Mouse (Mus musculus) cerebellum, adult 8-10 months (tissue): ENCODE results near the gene Fam136a.
A peak's percentile ranks its signal among the peaks of the same experiment; 100 is the strongest.
"Not testable (repeated sequence)": the region's sequence is repeated elsewhere in the genome, so short reads cannot be mapped to it uniquely, and the experiment has no call there.

Experiments used
- DNase-seq: peaks from one replicate; pipeline ENCODE4 v3.0.0; 2022

The Fam136a gene

GRCm38 (mm10) chr6:86365371-86366124 lies at the start of gene Fam136a:
Gene Fam136a (plus strand): TSS chr6:86365646.
- DNase-seq: peak; percentile 95

DNA sequence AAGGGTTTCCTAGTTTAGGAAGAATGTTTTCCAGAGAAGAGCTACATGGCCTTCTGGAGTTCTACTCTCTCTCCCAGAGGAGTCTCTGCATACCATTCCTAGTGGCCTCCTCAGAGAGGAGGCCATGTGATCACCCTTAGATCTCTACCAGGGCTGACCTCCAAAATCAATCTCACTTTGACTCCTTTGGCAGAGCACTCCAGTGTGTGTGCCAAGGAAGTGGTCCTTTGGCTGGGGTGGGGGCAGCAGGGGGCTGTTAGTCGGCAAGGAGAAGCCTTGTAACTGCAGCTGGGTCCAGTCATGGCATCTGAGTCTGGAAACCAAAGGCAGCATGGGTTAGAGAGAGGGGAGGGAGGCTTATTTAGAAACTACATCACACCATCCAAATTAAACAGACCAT lies 48.4 kb upstream of the Fam136a start:
- DNase-seq: no peak

DNA sequence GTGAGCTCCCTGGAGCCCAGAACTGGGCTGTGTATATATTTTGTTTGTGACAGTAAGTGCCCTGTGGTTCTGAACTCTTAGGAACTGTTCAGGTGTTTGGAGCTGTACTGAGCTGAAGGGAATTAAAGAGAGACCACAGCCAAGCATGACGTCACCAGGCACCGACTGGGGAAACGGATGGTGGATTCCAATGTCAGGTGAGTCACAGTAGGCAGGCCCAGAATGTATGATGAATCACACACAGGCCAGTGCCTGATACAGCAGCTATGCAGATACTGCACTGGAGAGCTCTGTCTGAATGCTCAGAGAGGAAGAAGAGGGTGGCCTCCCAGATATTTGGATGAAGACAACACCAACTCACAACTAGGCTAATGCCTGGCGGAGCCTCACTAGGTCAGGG lies 46.6 kb upstream of the Fam136a start:
- DNase-seq: peak; percentile 13

- no peak for DNase-seq
Measured at GRCm38 (mm10) chr6:86322031-86322563, 43.3 kb upstream of the Fam136a start.

- DNase-seq: no peak
Measured at GRCm38 (mm10) chr6:86322991-86323390, 42.5 kb upstream of the Fam136a start.

- DNase-seq: no peak
Measured at GRCm38 (mm10) chr6:86324400-86324799, 41.0 kb upstream of the Fam136a start.

DNA sequence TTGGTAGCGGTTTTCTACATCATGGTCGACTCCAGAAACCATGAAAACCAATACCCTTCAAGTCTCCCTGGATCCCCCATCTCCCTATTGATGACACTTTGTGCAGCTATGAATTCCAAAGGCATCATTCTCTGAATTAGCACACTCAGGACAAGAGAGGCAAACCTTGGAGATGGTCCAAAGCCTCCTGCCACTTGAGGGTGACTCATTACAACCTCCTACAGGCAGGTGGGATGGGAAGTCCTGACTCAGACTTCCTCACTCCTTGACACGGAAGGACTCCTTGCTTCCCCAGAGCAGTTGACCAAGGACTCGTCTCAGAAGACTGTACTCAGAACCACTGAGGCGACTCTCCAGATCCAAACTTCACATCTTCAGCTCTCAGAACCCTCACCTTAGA lies 39.8 kb upstream of the Fam136a start:
- peak; percentile 14 for DNase-seq

DNA sequence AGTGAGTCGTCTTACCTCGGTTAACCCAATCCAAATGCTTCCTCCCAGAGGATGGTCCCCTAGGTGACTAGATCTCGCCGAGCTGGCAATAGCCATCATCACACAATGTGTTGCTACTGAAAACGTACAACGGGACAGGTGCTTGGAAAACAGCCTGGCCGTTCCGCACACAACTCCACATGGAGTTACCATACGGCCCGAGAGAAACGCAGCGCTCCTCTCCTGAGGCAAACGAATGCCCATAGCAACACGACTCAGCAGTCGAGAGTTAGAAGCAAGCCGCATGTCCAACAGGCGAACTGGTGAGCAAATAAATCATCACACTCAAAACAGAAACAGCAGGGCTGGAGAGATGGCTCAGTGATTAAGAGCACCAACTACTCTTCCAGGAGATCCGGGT lies 38.6 kb upstream of the Fam136a start:
- no peak for DNase-seq

DNA sequence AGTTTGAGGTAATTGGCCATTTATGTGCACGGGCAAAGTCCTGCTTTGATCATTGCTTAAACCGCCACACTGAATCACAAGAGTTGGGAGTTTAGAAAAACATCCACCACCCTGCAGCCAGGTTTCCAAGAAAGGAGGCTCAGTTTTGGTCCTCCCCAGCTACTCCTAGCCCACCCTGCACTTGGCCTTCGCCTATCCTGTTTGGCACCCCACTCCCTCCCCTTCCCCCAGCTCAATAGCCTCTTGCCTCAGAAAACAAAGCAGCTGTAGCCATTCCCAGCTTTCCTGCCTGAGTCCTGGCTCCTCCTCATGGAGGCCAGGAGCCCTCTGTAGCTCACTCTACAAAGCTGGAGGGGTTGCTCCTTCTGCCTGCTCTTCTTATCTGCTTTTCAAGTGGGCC lies 37.1 kb upstream of the Fam136a start:
- DNase-seq: no peak

- DNase-seq: no peak
Measured at GRCm38 (mm10) chr6:86329943-86330342, 35.5 kb upstream of the Fam136a start.

- DNase-seq: no peak
Measured at GRCm38 (mm10) chr6:86335121-86335849, 30.2 kb upstream of the Fam136a start.

GRCm38 (mm10) chr6:86335860-86336259 lies 29.6 kb upstream of the Fam136a start:
- DNase-seq: no peak

GRCm38 (mm10) chr6:86336340-86336739 lies 29.1 kb upstream of the Fam136a start:
- not testable (repeated sequence) for DNase-seq

DNA sequence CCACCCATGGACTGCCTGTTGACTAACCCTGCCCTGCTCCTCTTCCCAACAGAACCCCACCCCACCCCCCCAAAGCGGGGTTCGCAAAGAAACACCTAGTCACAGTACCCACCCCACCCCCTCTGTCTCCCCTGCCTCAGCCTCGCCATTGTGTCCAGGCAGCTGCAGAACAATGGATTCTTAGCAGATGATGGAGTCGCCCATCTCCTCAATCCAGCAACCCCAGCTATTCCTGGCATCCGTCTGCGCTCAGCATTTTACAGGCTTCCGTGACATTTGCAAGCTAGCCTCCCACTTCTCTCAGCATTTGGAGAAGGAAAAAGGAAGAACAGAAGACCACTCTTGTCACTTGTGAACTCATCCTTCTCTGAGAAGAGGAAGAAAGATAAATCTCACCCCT lies 21.8 kb upstream of the Fam136a start:
- DNase-seq: no peak

DNA sequence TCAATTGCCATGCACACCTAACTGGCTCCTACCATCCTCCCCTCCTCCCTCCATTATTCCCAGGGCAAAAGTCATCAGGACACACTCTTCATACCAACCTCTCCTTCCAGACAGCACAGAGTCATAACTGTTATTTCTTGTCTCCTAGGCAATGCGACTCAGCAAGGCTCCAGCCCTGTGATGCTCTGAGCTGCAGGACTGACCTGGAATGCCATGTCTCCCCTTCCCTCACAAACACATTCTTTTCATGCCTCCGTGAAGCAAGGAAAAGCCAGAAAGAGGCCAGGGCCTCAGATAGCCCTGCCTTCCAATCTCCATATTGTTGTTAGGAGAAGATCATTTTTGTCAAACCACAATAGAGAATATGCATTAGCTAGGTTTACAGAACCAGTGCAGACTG lies 19.4 kb upstream of the Fam136a start:
- no peak for DNase-seq

- DNase-seq: no peak
Measured at GRCm38 (mm10) chr6:86349257-86349656, 16.2 kb upstream of the Fam136a start.

DNA sequence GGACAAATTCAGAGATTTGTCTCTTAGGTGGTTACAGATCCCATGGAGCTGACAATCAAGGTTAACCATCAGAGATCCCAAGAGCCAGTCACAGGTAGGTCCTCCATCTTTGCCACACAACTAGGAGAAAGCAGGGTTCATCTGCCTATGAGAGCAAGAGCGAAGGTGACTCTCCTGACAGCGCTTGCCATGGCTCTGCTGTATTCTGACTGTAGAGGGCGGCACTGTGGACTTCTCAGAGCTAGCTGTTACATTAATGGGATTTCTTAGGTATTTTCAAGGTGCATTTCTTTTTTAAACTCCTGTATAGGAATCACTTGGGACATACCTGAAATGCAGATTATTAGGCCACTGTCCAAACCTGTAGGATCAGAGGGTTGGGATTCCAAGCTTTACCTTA lies 10.5 kb upstream of the Fam136a start:
- no peak for DNase-seq

- DNase-seq: no peak
Measured at GRCm38 (mm10) chr6:86356956-86357355, 8.5 kb upstream of the Fam136a start.

- DNase-seq: no peak
Measured at GRCm38 (mm10) chr6:86360691-86361090, 4.8 kb upstream of the Fam136a start.

DNA sequence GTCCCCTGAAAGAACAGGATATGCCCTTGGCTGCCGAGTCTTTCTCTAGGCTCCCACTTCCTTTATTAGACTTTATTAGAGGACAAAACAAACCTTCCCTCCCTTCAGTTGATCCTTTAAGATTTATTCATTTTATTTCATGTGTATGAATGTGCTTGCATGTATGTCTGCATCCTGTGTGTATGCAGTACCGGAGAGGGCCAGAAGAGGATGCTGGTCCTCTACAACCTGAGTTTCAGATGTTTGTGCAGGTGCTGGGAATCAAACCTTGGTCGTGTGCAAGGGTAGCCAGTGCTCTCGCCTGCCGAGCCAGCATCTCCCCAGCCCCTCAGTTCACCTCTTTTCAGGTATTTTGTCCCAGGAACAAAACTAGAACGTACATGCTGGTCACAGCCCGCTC lies 4.1 kb upstream of the Fam136a start:
- DNase-seq: no peak

DNA sequence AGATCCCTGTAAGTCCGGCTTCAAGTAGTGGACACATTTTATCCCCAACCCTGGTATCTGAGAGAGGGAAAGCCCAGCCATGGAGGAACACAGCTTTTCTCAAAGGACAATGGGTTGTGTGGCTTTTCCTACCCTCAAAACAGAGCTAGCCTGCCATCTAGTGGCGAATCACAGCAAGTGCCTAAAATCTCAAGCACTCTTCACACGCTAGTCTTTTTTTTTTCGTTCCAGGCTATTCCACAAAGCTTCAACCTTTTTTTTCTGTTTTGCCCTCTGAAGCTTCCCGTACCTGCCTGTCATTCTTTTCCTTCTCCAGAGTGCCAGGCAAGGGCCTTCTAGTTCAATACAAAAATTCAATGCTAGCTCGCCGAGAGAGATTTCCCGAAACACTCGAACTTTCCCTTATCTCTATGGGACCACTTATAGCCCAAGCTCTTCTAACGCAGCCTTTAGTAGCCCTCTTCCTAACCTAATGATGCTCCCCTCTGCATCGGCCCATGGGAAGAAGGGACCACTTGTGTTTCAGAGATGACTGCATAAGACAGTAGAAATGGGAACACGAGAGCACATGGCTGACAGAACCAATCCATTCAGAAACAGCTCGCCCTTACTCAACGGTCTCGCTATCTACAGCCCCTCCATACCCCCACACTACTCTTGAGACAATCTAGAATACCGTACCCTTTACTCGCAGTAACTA lies 854 bp upstream of the Fam136a start:
- DNase-seq: peak; percentile 79

DNA sequence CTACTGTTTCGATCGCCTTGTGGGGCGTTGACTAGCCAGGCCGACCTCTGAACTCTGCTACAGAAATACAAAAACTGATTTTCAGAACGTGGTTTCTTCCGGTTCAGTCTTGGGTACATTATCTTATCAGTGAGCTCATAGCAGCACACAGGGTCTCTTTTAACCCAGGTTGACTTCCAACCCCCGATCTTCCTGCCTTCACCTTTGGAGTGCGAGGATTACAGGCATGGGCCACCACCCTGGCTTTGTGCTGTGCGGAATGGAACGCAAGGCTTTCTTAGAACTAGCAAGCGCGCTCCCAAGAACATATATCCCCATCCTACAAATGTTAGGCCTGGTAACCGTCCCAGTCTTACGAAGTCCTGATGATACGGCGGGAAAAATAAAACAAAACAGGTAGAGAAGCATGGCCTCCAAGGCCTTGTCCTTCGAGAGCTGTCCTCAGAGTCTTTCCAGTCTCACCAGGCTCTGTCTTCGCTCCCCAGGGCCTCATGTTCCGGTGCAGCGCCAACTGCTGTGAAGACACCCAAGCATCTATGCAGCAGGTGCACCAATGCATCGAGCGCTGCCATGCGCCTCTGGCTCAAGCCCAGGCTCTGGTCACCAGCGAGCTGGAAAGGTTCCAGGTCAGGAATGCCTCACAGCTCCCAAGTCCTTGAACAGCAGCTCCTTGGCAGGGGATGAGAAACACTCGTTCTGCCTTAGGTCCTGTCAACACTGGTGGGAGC lies 843 bp downstream of the Fam136a start:
- peak; percentile 64 for DNase-seq

DNA sequence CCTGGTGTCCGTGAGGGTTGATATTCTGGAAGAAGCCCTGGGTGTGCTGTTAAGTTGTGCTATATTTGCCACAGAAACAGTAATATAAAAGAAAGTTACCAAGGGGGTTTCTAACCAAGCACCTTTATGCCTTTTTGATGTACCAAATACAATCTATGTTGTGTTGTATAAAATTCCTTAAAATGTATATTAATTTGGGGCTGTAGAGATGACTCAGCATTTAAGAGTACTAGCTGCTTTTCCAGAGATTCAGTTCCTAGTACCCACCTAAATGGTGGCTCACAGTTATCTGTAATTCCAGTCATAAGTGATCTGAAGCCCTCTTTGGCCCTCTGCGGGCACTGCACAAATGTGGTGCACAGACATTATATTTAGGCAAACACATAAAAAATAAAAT lies 1.4 kb downstream of the Fam136a start:
- DNase-seq: no peak
